Mouse (Mus musculus) B cell, adult 67 days (primary cell): ENCODE data around the gene Terb2. TPM values are rescaled to one million over a fixed set of nuclear protein-coding genes. Genes with fewer than 3 reads are reported as not detected.

Source experiments
- total RNA-seq, 2 experiments: library from RNA; stranded (reverse); gene quantifications; 4 replicates each; pipeline ENCODE4 v1.2.4; 2023

Gene Terb2
- not detected for total RNA-seq

GRCm38 (mm10) chr2:122186106-122186505, at the start of gene Terb2, which contains the start of gene Patl2:
Gene Terb2, plus strand, starts transcription at chr2:122186272.
Gene Patl2, minus strand, starts transcription at chr2:122186189.

GRCm38 (mm10) chr2:122147508-122148241, 38.4 kb upstream of the Terb2 start, which contains the start of gene B2m:
Gene B2m, plus strand, starts transcription at chr2:122147686.

GRCm38 (mm10) chr2:122160680-122161079, 25.4 kb upstream of the Terb2 start, which contains the start of gene Trim69:
Gene Trim69, plus strand, starts transcription at chr2:122160700.

GRCm38 (mm10) chr2:122234611-122235288, 48.7 kb downstream of the Terb2 start, which contains the start of gene Sord:
Gene Sord, plus strand, starts transcription at chr2:122234749.

Other genes starting within 250 kb of the Terb2 start
- 10 to 100 TPM; 46.9 to 47.5 TPM for gene Ctdspl2, start 230.3 kb upstream of the Terb2 start, total RNA-seq
- not detected for gene Mageb3, start 230.2 kb upstream of the Terb2 start, total RNA-seq
- 10 to 100 TPM; 37.6 to 45.8 TPM for gene Eif3j1, start 157.7 kb upstream of the Terb2 start, total RNA-seq
- gene Spg11, start 67.9 kb upstream of the Terb2 start, total RNA-seq = 10 to 100 TPM; 31.6 to 31.7 TPM
- gene B2m, start 38.6 kb upstream of the Terb2 start, total RNA-seq = 1,000 to 10,000 TPM; 1,480 to 1,487 TPM
- gene Trim69, start 25.6 kb upstream of the Terb2 start, total RNA-seq = under 1 TPM; 0.42 to 0.61 TPM
- not detected for gene Patl2, start 83 bp upstream of the Terb2 start, total RNA-seq
- gene Sord, start 48.5 kb downstream of the Terb2 start, total RNA-seq = 1 to 10 TPM; 5.6 to 7.1 TPM
- gene Duox2, start 112.2 kb downstream of the Terb2 start, total RNA-seq = not detected
- not detected for gene Duoxa2, start 112.6 kb downstream of the Terb2 start, total RNA-seq
- gene Duoxa1, start 127.5 kb downstream of the Terb2 start, total RNA-seq = not detected
- gene Duox1, start 129.4 kb downstream of the Terb2 start, total RNA-seq = not detected
- gene Shf, start 182.9 kb downstream of the Terb2 start, total RNA-seq = 1 to 10 TPM; 3.6 to 4.0 TPM
- gene Slc28a2, start 240.2 kb downstream of the Terb2 start, total RNA-seq = 100 to 1,000 TPM; 122 to 141 TPM